Mouse (Mus musculus): ENCODE measurements around the gene Rgs8.
A peak's percentile ranks its signal among the peaks of the same experiment; 100 is the strongest.

Rgs8 gene

DNA sequence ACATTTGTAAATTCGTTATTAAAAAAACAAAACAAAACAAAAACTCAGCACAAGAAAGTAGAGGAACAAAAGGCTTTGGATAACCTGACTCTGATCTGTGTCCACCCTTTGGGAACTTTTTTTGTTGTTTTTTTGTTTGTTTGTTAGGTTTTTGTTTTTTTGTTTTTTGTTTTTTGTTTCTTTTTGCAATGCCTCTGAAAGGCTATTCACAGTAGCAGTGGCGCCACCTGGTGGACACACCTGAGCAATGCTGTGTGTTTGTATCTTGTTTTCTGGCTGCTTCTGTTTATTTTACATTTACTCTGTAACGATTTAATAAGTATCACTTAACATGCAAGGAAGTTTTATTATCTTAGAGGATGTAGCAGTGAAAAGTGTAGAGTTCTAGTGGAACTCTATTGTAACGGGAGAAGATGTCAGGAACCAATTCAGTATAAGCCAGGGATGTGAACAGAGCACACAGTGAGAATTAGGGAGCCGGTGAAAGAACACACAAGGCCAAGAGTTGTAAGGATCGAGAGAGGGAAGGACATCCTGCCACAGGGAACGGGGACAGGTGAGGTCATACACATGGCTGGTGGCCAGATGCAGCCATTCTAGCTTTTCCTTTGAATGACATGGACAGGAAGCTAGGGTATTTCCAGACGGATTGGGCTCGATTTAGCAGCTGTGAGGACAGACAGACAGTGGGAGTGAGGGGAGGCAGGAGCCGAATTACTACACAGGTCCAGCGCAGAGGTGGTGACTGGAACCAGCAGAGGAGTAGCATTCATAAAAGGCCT lies 89.7 kb downstream of the Rgs8 start:
- no peak for DNase-seq (ENCODE audit: low spot score)

DNA sequence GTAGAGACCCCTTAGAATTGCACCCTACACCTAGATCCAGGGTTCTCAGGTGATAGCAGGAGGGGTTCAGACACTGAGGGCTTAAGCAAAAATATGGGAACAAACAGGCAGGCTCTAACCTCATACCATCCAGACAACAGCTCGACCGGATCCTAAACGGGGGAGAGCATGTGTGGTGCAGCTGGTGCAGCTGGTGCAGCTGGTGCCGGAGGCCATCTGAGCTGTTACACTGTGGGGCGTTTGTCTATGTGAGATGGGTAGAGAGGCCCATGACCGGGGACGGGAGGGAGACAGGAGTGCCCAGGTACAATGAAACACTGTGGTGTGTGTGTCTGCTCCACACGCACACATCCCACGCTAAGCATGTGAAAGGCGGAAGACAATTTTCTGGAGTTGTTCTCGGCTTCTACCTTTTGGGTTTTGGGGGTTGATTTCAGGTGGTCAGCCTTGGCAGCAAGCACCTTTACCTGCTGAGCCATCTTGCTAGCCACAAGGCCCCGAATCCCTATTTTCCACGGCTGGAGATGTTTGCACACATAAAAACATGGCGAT lies 93.4 kb downstream of the Rgs8 start:
- no peak for DNase-seq (ENCODE audit: low spot score)

DNA sequence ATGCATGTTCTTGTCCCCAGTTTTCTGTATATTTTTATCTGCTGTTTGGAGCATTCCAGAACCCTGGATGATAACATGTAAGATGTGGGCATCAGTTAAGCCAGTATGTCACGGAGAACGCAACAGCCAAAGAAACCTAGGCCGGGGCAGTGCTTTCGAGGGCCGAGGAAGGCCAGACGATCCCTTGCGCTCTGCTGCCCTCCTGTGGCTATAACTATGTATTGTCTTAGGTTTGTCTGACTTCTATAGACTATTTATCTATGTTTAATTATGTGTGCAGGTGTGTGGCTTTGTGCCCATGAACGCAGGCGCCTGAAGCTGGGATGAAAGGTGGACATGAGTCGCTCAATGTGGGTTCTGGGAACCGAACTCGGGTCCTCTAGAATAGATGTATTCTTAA lies 93.9 kb downstream of the Rgs8 start:
- DNase-seq (ENCODE audit: low spot score): peak; percentile 62

DNA sequence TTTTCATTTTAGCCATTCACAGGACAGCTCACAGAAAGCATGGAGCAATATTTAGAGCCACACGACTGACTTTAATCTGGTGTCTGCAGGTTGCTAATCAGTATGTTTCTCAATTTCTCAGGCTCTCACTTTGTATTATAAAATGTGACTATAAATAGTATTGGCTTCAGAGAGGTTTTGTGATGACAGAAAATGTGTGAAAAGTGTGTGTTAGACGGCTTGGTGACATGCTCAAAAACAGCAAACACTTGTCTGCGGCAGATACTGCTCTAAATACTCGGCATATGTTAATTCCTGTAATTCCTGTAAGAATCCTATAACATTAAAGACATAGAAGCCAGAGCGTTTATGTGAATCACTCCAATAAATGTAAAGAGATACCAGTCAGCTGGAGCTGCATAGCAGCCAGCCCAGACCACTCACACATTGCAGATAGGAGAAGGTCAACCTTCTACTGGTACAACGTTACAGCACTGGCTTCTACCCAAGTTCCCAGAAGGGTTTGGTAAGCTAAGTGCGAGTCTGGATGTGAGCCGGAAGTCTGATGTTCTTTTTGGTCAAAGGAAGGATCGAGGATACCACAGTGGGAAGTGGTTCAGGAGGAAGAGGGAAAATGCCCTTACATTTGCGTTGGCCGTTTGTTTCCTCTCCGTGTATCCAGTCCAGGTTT lies 95.2 kb downstream of the Rgs8 start:
- no peak for DNase-seq (ENCODE audit: low spot score)

DNA sequence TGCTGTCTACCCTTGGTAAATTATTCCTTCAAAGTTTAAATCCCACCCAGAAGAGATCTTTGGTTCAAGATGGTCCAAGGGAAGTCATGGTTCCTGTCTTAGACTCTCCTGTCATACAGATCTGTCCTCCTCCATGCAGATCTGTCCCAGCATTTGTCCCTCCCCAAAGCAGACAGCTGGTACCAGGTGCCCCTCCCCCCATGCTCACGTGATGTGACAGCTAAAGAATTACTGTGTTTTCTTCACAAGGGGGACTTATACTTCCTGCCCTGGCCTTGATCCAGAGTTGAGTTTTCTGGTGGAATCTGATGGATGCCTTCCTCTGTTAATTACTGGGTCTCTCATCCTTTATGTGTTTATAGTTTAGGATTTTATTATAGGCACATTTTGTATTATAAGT lies 95.7 kb downstream of the Rgs8 start:
- peak; percentile 36 for DNase-seq (ENCODE audit: low spot score)

DNA sequence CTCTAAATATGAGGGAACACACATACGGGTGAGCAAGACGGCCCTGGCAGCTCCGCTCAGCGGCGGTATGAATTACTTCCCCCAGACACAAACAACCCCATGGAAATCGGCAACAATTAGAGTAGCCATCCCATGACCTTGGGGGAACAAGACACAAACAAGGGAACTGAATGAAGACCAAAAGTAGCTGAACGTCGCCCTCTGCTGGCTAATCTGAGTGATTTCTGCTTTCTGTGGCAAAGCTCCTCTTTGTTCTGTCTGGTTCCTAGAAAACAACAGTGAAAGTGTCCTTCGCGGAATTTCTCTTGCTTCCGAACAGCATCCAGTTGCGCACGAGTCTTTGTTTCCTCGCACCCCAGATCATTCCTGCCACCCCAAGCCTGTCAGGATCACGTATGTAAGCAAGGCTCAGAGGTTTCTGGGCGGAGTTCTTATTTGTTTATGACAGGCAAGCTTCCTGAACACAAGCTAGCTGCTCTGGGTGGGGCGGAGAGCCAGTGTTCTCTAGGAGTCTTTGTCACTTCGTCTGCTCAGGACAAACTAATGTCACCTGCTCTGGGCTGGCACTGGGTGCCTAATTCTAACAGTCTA lies 96.5 kb downstream of the Rgs8 start, which contains the start of gene Rnasel:
Gene Rnasel, plus strand, starts transcription at position 216 of the 591 bp plus-strand sequence.
- DNase-seq (ENCODE audit: low spot score): peak; percentile 76

All from yolk sac, embryonic 10.5 days (tissue).